Mouse (Mus musculus) frontal cortex, postnatal 10 days (tissue): ENCODE results near the gene Medag.

Experiments
- DNase-seq, 2 experiments: peaks; one replicate each; pipeline ENCODE4 v3.0.0; 2022; ENCODE audit warnings: low spot score in 2 of 2, mixed read lengths in 1 of 2

The Medag gene

DNA sequence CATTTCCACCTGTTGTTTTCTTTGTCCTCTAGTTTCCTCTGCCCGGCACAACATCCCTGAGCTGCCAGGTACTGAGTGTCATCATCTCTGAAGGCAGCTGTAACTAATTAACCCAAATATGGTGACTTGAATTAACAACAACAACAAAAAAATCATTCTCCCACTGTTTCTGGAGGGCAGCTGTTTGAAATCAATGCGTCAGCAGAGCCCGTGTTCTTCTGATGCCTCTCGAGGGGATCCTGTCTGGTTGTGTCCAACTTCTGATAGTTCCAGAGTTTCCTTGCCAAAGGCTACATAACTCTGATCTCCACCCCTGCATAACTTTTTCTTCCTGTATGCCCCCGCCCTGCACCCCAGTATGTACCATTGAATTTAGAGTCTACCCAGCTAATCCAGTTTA, 28.9 kb upstream of the Medag start:
- no peak for DNase-seq

DNA sequence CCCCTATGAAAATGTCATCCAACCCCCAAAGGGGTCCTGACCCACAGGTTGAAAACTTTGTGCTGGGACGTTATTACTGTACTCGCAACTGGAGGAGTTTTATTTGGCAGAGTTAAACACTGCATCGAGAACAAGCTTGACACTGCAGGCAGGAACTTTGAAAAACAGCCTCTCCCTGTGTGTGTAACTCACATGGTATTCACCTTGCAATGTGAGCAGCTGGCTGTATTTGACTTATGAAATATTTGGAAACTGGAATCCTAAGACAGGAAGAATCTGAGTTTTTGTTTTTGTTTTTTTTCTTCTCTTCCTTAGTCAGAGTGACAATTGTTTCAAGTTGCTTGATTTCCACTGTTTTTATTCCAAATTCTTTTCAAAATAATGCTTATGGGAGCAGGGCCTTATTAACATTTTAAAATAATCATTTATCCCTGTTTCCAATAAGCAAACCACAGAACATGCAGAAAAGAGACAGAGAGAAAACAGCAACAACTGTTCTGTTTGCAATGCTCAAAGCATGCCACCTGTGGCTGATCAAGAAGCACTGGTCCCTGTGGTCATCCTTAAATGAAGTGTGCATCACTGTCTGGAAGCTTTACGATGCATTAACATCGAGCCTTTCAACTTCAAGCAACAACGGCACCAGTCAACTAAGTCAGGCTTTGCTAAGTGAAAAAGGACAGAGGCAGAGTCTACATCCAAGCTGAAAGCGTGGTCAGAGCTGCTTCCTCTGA, 26.2 kb upstream of the Medag start:
- DNase-seq = no peak

GRCm38 (mm10) chr5:149386294-149386850, 25.2 kb upstream of the Medag start:
- DNase-seq = no peak

DNA sequence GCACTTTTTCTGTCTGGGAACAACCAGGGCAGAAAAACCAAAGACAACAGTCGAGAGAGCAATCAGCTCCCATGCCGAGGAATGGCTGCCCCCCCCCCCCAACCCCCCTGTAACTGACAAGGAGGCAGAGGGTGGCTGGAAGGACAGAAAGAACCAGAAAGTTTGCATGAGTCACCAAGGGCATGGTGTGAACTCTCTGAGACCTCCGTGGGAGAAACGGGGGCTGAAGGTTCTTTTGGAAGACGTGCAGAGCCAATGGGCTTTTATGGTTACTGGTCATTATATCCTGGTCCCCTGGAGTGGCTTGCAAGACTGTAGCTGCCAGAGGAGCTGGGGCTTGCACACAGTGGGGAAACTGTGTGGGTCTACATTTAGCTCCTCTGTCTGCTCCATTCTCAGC, 22.6 kb upstream of the Medag start:
- DNase-seq = no peak

DNA sequence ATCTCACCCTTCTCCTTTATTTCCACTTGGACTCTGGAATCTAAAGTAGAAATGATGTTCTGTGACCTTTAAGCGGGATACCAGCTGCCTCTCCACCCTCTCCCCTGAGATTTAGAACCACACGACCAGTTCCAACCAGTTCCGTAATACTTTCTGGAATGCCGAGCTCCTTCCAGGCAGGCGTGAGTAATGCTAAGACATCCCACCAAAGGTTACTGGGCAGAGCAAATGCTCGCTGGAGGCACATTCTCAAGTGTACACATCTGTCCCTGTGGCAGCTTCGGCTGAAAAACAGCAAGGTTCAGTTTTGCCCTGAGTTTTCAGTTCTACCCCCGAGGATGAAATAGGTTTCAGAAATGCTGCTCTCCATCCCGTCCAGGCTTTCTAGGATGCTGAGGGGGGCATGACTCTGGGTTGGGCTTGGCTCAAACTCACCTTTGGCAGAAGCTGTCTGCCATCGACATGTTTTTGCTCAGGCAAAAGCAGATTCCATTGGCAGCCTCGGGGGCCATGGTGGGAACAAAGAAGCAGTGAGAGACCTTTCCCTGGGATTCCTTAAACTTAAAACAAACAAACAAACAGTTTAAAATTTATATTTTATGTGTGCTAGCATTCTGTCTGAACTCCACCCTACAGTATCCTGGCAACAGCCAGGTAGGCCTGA, 21.9 kb upstream of the Medag start:
- no peak for DNase-seq

DNA sequence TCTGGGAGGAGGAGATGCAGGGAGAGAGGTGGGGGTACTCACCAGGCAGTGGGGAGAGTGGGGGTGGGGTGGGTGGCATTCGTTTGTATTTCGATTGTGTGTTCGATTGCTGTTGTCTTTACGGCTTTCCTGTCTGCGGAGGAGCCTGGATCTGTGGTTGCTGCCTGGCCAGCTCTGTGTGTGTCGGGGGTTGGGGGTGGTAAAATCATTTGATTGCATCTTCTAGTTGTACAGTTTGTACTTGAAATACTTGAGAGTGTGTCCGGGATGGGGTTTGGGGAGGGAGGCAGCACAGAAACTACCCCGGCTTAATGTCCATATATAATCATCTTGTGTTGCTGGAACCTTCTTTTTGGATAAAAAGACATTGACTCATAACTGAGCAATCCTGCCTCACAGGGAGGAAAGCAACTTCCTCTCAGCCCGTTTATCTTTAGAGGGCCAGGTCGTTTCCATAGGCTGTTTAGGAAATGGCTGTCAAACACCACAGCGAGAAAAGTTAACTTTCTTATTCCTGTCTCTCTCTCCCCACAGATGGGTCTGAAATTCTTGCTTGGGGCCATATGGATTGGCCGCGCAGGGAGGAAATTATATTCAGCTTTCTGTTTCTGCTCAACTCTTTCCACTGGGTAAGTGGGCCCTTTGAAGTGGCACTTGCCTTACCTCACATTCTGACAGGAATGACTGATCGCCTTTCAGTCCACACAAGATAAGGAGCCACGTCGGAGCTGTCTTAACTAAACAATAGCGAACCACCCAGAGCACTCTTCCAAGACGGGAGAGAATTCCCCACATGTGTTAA, 19.8 kb upstream of the Medag start:
- no peak for DNase-seq

- DNase-seq = no peak
Observed at GRCm38 (mm10) chr5:149392420-149392988, 19.0 kb upstream of the Medag start.

DNA sequence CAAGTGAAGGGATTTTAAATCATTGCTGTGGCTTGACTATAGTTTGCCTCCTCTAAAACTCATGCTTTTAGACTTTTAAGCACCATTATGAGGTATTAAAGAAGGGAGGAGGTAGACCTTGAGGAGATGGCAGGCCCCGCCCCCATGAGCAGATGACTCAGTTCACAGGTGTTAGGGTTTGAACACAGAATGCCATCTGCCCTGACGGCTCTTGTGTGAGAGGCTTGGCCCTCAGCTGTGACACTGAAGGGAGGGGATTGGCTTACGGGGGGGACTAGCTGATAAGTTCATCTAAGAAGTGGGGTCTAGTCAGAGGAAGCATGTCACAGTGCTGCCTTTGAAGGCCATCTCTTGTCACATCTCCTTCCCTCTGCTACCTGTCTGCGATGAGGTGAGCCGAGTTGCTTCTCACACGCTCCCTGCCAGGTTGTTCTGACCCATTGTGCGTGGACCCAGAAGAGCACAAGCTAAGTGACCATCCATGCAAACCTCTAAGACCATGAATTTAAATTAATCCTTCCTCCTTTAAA, 10.0 kb upstream of the Medag start:
- no peak for DNase-seq

- no peak for DNase-seq
Observed at GRCm38 (mm10) chr5:149402029-149402428, 9.5 kb upstream of the Medag start.

- no peak for DNase-seq
Observed at GRCm38 (mm10) chr5:149403386-149403785, 8.2 kb upstream of the Medag start.

GRCm38 (mm10) chr5:149404710-149405109, 6.8 kb upstream of the Medag start:
- DNase-seq = no peak

DNA sequence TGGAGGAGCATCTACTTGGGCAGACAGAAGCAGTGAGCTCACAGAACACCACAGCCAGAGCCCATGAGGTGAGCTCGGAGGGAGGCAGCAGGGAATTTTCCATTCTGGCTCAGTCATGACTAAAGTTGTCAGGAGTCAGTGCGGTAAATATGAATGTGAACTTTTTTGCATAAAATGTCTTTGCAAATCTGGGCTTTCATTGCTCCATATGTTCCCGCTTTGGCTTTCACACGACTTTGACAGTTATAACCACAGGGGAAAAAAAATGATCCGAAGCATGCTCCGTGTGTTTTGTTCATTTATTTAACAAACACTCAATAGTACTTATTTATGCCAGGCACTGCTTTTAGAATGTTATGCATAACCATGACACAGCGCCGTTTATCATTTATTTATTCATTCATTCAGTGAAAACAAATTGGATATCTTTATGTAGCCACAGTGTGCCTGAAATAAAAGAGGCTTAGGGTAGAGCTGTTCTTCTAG, 4.7 kb upstream of the Medag start:
- no peak for DNase-seq

GRCm38 (mm10) chr5:149409502-149409901, 2.0 kb upstream of the Medag start:
- DNase-seq = no peak

GRCm38 (mm10) chr5:149412194-149412575, 636 bp downstream of the Medag start:
- DNase-seq = no peak

DNA sequence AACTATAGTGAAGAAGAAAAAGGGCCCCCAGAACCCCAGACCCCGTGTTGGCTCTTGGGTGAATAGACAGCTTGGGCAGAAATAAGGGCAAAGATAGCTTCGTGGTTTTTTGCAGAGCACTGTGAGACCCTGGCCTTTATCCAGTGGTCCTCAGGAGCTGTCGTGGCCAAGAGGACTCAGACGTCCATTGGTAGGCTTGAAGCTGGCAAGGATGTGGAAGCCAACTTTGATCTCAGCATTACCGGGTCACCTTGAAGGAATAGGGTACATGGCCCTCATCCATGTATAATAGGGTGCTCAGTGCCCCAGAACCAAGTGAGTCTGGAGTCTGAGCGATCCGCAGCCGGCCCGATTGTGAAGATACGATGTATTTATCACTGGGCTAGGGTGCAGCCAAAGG, 1.1 kb downstream of the Medag start:
- no peak for DNase-seq

GRCm38 (mm10) chr5:149414369-149415167, 3.0 kb downstream of the Medag start:
- no peak for DNase-seq

- no peak for DNase-seq
Observed at GRCm38 (mm10) chr5:149417381-149417780, 5.8 kb downstream of the Medag start.

- no peak for DNase-seq
Observed at GRCm38 (mm10) chr5:149426525-149426924, 15.0 kb downstream of the Medag start.

DNA sequence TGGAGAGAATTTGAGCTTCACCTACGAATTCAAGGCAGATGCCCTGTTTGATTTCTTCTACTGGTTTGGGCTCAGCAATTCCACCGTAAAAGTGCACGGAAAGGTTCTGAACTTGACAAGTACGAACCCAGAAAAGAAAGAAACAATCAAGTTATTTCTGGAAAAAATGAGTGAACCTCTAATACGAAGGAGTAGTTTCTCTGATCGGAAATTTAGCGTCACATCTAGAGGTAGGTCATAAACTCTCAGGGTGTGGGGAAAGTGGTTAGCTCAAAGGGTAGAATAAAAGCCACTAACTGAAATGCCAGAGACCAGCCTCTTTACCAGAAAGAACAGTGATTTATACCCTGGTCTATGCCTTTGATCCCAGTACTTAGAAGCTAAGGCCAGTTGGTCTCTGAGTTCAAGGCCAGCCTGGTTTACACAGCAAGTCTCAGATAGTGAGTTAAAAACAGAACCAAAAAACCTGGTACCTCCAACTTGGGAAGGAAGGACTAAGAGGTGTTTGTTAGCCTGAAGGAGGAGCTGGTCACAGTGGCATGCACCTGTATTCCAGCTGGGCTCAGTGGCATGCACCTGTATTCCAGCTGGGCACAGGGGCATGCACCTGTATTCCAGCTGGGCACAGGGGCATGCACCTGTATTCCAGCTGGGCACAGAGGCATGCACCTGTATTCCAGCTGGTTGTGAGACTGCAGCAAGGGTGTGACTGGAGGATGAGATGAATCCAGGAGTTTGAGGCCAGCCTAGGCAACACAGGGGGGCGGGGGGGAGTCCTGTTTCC, 15.9 kb downstream of the Medag start:
- no peak for DNase-seq

DNA sequence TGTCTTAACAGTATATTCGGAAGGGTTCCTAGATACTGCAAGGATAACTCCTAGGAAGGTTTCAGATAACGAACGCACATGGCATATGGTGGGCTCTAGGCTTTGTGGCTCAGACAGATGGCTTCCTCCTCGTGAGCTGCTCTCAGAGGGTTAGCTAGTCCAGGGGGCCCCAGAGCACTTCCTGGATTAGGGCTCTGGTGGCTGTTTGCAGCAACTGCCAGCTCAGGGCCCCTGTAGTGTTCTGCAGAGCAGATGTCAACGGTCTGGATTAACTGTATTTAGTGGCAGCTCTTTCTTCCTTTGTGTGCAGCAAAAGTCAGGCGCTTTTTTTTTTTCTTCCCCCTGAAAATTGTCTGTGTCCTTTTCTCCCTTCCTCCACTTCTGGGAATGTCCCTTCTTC, 16.8 kb downstream of the Medag start:
- DNase-seq = no peak
